Mouse (Mus musculus): Measurements from ENCODE around the gene Tm2d1.

Gene Tm2d1

DNA sequence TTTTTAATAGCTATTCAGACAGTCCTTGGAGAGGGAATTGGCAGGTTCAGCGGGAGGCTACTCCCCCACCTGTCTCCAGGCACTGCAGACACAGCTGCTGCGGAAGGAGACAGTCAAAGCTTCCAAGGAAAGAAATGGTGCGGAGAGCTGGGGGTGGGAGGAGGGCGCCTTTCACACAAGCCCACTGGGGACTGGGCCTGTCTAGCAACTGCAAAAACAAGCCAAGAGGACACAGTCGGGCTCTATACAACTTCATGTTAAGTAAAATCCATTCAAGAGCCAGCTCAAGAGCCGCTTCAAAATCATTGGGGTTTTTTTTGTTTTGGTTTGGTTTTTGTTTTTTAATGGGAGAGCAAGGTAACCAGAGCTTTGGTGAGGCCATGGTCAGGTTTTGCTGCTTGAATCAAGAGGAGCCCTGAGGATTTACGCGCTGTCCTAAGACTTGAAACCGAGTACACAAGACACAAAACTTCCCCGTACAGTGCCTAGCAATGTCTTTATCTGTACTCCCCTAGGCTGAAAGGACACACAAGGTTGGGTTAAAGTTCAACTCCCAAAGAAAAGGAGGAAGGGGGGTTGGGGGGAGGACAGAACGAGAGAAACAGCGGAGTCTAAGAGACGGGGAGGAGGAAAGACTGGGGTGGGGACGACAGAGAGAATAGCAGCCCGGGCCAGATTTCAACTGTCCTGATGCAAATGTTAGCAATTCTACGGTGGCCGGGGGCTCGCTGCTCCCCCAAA lies 61.6 kb downstream of the Tm2d1 start:
- DNase-seq (ENCODE audit: low spot score), result peak; percentile 18

DNA sequence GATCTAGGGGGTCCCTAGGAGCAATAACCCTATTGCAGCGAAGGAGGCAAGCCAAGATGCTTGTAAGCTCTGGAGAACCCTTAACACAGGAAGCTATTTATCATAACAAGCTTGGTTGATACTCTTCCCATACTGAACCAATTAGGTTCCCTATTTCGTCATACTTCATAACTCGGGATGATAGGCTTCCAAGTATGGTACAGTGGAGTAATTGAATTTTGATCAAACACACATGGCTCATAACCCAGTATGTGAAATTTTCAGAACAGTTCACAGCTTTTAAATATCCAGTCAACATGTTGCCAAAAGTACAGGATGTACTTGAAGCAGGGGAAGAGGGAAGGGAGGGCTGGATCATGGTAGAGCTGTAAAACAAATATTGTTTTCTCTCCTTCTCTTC lies 64.3 kb downstream of the Tm2d1 start:
- peak; percentile 48 for DNase-seq (ENCODE audit: low spot score)

DNA sequence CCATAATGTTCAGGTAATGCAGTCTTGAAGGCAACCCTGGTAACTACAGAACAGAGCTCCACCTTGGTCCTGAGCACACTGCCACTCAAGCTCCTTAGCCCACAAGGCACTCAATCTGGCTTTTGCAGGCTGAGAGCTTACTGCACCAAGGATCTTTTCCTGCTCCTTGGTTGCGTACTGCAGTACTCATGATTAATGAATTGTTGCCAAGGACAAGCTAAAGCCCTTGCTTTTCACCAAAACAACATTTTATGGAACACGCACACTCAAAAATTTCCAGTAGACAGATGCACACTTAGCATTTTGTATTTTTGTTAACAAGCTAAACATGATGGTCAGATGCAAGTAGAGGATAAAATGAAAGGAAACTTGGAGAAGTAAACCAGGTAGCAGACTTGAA lies 66.0 kb downstream of the Tm2d1 start:
- DNase-seq (ENCODE audit: low spot score), result no peak
